Mouse (Mus musculus) spleen, adult 2 months (tissue): ENCODE data around the gene Peli2. TPM values are rescaled to one million over a fixed set of nuclear protein-coding genes. Genes with fewer than 3 reads are reported as not detected.

Experiments used
- DNase-seq, 2 experiments: peaks; one replicate each; pipeline versions ENCODE4 v3.0.0 to v3.0.0-alpha.2; 2012 to 2021; ENCODE audit warnings: low spot score in 2 of 2, low read depth in 1 of 2
- H3K27ac ChIP-seq: fragments of 200-500 bp; 2 replicates; pipeline ENCODE4 v1.5.1; 2012; ENCODE audit warnings: low read length, inconsistent platforms; ENCODE audit not compliant: insufficient read depth
- H3K27me3 ChIP-seq: fragments of 200-500 bp; 2 replicates; pipeline ENCODE4 v1.6.1; 2012; ENCODE audit warnings: mild to moderate bottlenecking, moderate library complexity, low read length, inconsistent platforms; ENCODE audit not compliant: control insufficient read depth, insufficient read depth
- H3K36me3 ChIP-seq: fragments of 200-500 bp; 2 replicates; pipeline ENCODE4 v1.6.1; 2012; ENCODE audit warnings: mild to moderate bottlenecking, low read length, inconsistent platforms; ENCODE audit not compliant: control insufficient read depth, insufficient read depth
- H3K4me1 ChIP-seq: fragments of 200-500 bp; 2 replicates; pipeline ENCODE4 v1.6.1; 2011; ENCODE audit warnings: inconsistent platforms; ENCODE audit not compliant: control insufficient read depth, insufficient read depth, insufficient read length
- H3K4me3 ChIP-seq: fragments of 200-500 bp; 2 replicates; pipeline ENCODE4 v1.5.1; 2011; ENCODE audit warnings: mild to moderate bottlenecking, inconsistent platforms; ENCODE audit not compliant: insufficient read depth, insufficient read length; ENCODE audit errors: extremely low read depth
- CTCF ChIP-seq: fragments of 200-500 bp; IDR thresholded peaks from 2 replicates; pipeline ENCODE4 v1.5.1; 2011; ENCODE audit warnings: mild to moderate bottlenecking, inconsistent platforms; ENCODE audit not compliant: insufficient read depth, insufficient read length, insufficient replicate concordance; ENCODE audit errors: extremely low read depth
- POLR2A ChIP-seq: fragments of 200-500 bp; IDR thresholded peaks from 2 replicates; pipeline ENCODE4 v1.6.1; 2011; ENCODE audit warnings: low read depth, low read length, inconsistent platforms
- WGBS: fragments of 180-500 bp; shearing (Covaris S2); methylation state at CpG from one replicate; pipeline ENCODE4 v1.1.7; 2018; 5-methylcytosine and 5-hydroxymethylcytosine counted together
- polyA plus RNA-seq: library from polyadenylated mRNA; depleted of rRNA; stranded (reverse); fragments of >200 nt; gene quantifications from 2 replicates; pipeline ENCODE4 v1.2.3, GENCODE M21; 2012

Gene Peli2
- polyA plus RNA-seq, 1 experiment = 3.1 TPM

DNA sequence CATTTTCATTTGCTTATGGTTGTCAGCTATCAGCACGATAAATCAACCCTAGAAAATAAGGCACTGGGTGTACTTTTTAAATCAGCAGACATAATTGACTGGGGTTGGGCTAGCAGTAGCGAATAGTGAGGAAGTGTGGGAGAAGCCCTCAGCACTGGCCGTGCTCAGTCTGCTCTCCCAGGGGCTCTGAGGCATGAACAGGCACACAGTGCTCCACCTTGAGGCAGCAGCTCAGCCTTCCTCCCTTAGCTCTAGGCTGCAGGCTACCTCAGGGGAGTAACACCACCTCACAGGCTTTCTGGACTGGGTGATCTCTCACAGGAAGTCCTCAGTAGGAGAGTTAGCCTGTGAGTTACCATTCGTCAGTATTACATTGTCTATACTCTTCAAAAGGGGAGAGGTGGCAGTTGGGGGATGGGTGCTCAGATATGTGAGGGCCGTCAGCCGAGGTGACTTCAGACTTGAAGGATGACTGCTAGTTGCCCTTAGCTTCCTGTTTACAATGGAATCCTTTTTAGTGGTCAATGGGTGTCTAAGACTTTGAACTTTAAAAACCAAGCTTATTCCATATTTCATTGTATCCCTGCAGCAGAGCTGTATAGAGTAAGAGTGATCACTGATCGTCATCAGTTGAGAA, 105.3 kb downstream of the Peli2 start:
- DNase-seq = peak in 1 of 2 experiments; percentile 15
- Histone ChIP-seq H3K4me1 (no peaks in the 10 kb centered on the region; the same call in 1 of the 2 replicates), H3K27me3 (no peaks in the 10 kb centered on the region), H3K27ac (no peak overlapping the region; the same call in 1 of the 2 replicates), H3K4me3 (no peak overlapping the region), H3K36me3 (no peaks in the 10 kb centered on the region)
- 48% methylated on average over 7 of the region's 7 CpGs for WGBS
- TF ChIP-seq POLR2A (no peak), CTCF (no peak)

DNA sequence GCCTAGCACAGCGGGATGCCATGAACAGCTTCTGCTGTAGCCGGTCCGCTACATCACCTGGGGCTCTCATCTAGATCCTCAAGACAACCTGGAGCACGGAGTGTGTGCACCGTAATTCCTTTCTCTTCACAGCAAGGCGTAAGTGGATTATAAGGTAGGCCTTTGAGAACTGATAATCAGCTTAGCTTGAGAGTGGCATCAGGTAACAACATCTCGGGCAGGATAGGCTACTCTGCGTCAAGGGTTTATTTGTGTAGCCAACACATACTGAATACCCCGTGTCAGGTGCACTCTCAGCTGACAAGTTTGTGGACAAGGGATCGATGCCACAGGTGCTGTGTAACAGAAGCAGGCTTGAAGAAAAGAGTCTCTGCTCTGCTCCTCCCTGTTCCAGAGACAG, 106.1 kb downstream of the Peli2 start:
- WGBS = 95% methylated on average over 10 of the region's 10 CpGs
- DNase-seq = no peak
- Histone ChIP-seq H3K27ac (no peak overlapping the region), H3K4me3 (no peak overlapping the region), H3K27me3 (no peaks in the 10 kb centered on the region), H3K36me3 (no peaks in the 10 kb centered on the region), H3K4me1 (no peaks in the 10 kb centered on the region; the same call in 1 of the 2 replicates)
- TF ChIP-seq CTCF (no peak), POLR2A (no peak)

DNA sequence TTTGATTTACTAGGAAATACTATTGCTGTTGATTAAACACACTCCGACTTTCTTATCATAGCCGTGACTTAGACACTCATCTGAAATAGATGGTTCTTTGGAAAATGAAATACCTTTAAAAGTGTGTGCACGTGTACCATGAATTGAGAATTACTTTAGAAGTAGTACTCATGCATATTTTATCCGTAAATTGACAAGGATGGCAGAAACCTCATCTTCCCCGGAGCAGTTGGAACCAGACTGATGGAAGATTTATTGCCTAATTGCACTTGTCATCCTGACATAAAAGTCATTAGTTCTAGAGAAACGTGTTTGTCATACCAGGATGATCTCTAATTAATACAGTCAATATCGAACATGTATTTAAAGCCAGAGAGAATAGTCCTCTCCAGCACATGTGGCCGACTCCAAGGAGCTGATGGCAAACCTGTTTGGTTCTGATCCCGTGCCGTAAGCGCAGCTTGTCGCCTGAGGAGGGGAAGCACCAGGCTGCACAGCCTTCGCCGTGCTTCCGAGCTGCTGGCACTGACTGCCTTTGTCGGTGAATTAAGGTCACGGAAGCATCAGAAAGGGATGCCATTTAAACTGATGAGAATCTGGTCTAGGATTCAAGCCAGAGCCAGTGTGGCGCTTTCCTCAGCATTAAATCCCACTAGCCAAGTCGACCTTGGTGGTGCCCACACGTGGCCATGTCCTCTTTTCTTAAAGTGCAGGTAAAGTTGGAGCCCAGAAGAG, 114.3 kb downstream of the Peli2 start:
- DNase-seq = no peak
- TF ChIP-seq POLR2A (no peak), CTCF (no peak)

DNA sequence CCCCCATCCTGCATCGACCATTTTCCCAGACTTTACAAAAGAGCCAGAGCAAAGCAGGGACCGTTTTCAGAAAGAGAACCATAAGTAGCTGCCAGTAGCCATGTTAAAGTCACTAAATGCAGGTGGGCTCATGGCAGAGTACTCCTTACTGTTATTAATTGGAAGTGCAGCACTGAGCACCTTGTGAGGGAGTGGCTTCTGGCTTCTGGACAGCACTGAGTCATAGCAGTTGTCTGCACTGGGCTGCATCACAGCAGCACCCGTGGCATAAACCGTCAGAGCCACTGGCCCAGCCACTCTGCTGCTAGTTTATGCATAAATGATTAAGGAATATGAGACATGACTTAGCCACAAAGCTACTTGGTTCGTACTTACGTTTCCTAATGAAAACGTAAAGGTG, 120.7 kb downstream of the Peli2 start:
- H3K27ac ChIP-seq = no peak overlapping the region
- TF ChIP-seq POLR2A (no peak), CTCF (no peak)
- H3K36me3 ChIP-seq = no peaks in the 10 kb centered on the region
- 92% methylated on average over 7 of the region's 7 CpGs for whole genome bisulfite sequencing
- no peak for DNase-seq
- H3K4me3 ChIP-seq = no peak overlapping the region
- H3K27me3 ChIP-seq = no peaks in the 10 kb centered on the region
- H3K4me1 ChIP-seq = peaks cover 6% of the 10 kb centered on the region; the same call in 1 of the 2 replicates

More for the DNA sequence above, 114.3 kb downstream of the Peli2 start:
- no peak overlapping the region for H3K4me3 ChIP-seq
- no peaks in the 10 kb centered on the region for H3K36me3 ChIP-seq
- 90% methylated on average over 20 of the region's 20 CpGs for WGBS
- no peak overlapping the region for H3K27ac ChIP-seq
- H3K4me1 ChIP-seq = no peaks in the 10 kb centered on the region
- no peaks in the 10 kb centered on the region for H3K27me3 ChIP-seq

DNA sequence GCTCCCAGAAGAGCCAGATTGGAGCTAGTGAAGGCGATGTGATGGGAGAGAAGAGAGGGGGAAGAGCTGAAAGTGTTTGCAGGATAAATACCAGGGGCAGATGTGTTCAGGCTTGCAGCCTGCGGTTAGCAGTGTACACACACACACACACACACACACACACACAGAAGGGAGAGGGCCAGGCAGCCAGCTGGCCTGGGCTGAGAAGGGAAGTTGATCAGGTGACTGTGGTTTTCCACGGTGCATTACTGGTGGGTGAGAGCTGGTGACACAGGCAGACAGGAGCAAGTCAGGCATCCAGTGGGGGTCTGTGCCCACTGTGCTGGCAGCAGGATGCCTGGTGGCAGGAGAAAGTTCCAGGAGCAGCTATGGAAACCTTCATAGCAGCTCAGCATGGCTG, 125.6 kb downstream of the Peli2 start:
- H3K4me1 ChIP-seq = peaks cover 7% of the 10 kb centered on the region; the same call in 1 of the 2 replicates
- TF ChIP-seq POLR2A = no peak
- no peak for TF ChIP-seq CTCF
- WGBS = 6% methylated on average over 3 of the region's 3 CpGs
- no peak overlapping the region for H3K4me3 ChIP-seq
- DNase-seq = peak; percentile 19 to 30
- no peak overlapping the region for H3K27ac ChIP-seq
- no peaks in the 10 kb centered on the region for H3K27me3 ChIP-seq
- H3K36me3 ChIP-seq = no peaks in the 10 kb centered on the region

DNA sequence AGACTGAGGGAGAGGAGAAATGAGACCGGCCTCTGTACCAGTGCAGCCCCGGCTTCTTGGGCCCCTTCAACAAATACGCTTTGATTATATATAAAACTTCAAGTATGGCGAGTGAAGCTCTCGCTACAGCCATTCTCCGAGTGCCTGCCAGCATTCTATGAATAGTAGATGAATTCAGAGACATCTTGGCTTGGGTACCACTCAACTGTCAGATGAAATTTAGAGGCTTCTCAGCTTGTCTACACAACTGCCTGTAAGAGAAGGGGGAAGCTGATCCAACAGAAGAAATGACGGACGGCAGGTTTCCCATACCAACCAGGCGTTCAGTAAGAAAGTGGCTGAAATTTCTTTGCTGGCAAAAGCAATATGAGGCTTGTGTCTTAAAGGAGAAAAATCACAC, 126.3 kb downstream of the Peli2 start:
- Histone ChIP-seq H3K4me1 (peaks cover 7% of the 10 kb centered on the region; the same call in 1 of the 2 replicates), H3K36me3 (no peaks in the 10 kb centered on the region), H3K27ac (no peak overlapping the region), H3K4me3 (no peak overlapping the region), H3K27me3 (no peaks in the 10 kb centered on the region)
- DNase-seq = no peak
- 84% methylated on average over 9 of the region's 9 CpGs for WGBS
- TF ChIP-seq POLR2A = no peak
- TF ChIP-seq CTCF = no peak

DNA sequence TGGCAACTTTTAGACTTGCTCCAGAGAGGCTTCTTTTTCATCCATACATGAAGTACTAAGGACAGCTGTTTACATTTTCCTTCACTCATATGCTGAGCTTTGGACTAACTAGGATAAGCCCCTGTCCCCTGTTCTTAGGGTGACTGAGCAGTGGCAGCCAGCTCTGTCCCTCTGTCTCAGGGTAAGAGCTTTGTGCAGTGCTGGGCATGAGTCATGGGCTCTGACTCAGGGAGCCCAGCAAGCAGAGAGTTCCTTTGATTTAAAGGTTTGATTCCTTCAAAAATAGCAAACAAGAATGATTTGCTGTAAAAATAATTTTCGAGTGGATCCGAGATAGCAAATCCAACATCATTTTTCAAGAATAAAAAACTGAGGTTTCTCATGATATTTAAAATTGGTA, 128.8 kb downstream of the Peli2 start:
- 82% methylated on average over 2 of the region's 2 CpGs for WGBS
- H3K36me3 ChIP-seq = no peaks in the 10 kb centered on the region
- TF ChIP-seq POLR2A (no peak), CTCF (no peak)

More for the DNA sequence above, 128.8 kb downstream of the Peli2 start:
- DNase-seq = no peak
- H3K27me3 ChIP-seq = no peaks in the 10 kb centered on the region
- H3K4me3 ChIP-seq = no peak overlapping the region
- peaks cover 7% of the 10 kb centered on the region; the same call in 1 of the 2 replicates for H3K4me1 ChIP-seq
- H3K27ac ChIP-seq = no peak overlapping the region
